Mouse (Mus musculus) neural tube, embryonic 13.5 days (tissue): ENCODE results near the gene Camkmt. TPM values are rescaled to one million over a fixed set of nuclear protein-coding genes. Genes with fewer than 3 reads are reported as not detected.

Experiments
- ATAC-seq: fragments of 200-750 bp; cut with Nextera tagmentation; 2 replicates; pipeline ENCODE4 v1.8.0; 2017; ENCODE audit warnings: low read depth, mild to moderate bottlenecking, moderate TSS enrichment, moderate library complexity
- H3K27ac ChIP-seq: fragments of 300-500 bp; sonication (generic); replicated peaks from 2 replicates; pipeline ENCODE4 v1.5.1; 2015; ENCODE audit warnings: moderate library complexity, mild to moderate bottlenecking, inconsistent platforms
- H3K27me3 ChIP-seq: fragments of 300-500 bp; sonication (generic); 2 replicates; pipeline ENCODE4 v1.6.1; 2015; ENCODE audit warnings: mild to moderate bottlenecking, inconsistent platforms
- H3K36me3 ChIP-seq: fragments of 300-500 bp; sonication (generic); 2 replicates; pipeline ENCODE4 v1.6.1; 2015; ENCODE audit warnings: mild to moderate bottlenecking, inconsistent platforms
- H3K4me1 ChIP-seq: fragments of 300-500 bp; sonication (generic); replicated peaks from 2 replicates; pipeline ENCODE4 v1.6.1; 2015; ENCODE audit warnings: inconsistent platforms
- H3K4me2 ChIP-seq: fragments of 300-500 bp; sonication (generic); 2 replicates; pipeline ENCODE4 v1.6.1; 2015; ENCODE audit warnings: inconsistent platforms, mild to moderate bottlenecking, moderate library complexity
- H3K4me3 ChIP-seq: fragments of 300-500 bp; sonication (generic); 2 replicates; pipeline ENCODE4 v1.5.1; 2015; ENCODE audit warnings: mild to moderate bottlenecking, inconsistent platforms
- H3K9ac ChIP-seq: fragments of 300-500 bp; sonication (generic); 2 replicates; pipeline ENCODE4 v1.6.1; 2015; ENCODE audit warnings: moderate library complexity, mild to moderate bottlenecking, inconsistent platforms
- H3K9me3 ChIP-seq: fragments of 300-500 bp; sonication (generic); 2 replicates; pipeline ENCODE4 v1.6.1; 2016; ENCODE audit warnings: inconsistent platforms
- whole genome bisulfite sequencing: fragments of 180-500 bp; shearing (Covaris S2); methylation state at CpG from one replicate; pipeline ENCODE4 v1.1.7; 2015; 5-methylcytosine and 5-hydroxymethylcytosine counted together
- polyA plus RNA-seq: library from polyadenylated mRNA; unstranded; fragments of >200 nt; fragmentation: Nextera tagmentation; extraction: Ambion mirVana; gene quantifications from 2 replicates; pipeline ENCODE4 v1.2.1, GENCODE M21; 2015

The Camkmt gene
- polyA plus RNA-seq, 1 experiment from 2014 or later: 18.7 TPM

DNA sequence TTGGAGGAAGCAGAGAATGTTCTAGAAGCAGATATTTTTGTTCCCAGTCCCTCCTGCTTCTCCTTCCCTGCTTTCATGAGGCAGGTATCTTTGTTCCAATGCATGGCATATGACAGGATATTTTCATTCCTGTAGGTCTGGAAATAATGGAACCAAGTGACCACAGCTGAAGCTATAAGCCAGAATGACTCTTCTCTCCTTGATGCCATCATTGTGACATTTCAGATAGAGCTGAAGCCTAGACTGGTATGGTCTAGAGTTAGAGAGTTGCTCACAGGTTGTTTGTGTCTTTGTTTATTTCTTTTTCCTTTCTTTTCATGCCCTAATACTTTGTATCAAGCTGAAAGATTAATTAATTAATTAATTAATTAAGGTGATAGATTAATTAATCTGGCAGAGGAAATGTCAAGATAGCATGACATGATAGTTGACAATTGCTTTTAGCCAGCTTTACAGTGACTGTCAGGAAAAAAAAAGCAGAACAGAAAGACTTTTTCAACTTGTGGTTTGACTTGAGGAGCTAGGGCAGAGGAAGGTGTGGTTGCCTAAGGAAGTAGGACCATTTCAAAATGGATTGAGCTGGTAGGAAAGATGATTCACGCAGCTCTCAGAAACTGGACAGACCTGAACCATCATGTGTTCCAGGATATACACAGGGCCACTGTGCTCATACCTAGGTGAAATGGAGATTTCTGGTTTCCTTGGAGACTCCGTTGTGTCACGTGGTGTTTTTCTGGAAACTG lies 404.8 kb downstream of the Camkmt start:
- Histone ChIP-seq H3K9ac (no peak overlapping the region), H3K36me3 (no peaks in the 10 kb centered on the region), H3K4me1 (no peaks in the 10 kb centered on the region), H3K27me3 (peaks cover 55% of the 10 kb centered on the region), H3K9me3 (peaks cover 10% of the 10 kb centered on the region; the same call in 1 of the 2 replicates), H3K4me3 (no peak overlapping the region), H3K27ac (no peak overlapping the region), H3K4me2 (no peak overlapping the region)
- 90% methylated on average over 3 of the region's 3 CpGs for WGBS
- ATAC-seq: no peak

DNA sequence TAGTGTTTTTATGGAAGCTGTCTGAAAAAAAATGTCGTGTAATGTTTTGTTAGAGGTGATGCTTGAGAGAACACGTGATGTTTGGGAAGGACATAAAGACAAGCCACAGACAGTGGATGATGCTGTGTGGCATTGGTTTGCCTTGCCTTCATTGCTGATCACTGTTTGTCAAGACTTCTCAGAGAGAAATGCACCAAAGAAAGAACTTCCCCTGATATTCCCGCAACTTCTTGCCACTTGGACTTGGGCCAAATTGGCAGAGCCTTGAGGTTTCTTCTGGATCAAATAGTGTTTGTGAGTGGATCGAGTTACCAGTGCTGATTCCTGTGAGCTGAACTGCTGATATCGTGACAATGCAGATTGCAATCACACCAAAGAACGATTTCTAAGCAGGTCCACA lies 405.5 kb downstream of the Camkmt start:
- peaks cover 48% of the 10 kb centered on the region for H3K27me3 ChIP-seq
- H3K4me1 ChIP-seq: no peaks in the 10 kb centered on the region
- WGBS: 89% methylated on average over 6 of the region's 6 CpGs

DNA sequence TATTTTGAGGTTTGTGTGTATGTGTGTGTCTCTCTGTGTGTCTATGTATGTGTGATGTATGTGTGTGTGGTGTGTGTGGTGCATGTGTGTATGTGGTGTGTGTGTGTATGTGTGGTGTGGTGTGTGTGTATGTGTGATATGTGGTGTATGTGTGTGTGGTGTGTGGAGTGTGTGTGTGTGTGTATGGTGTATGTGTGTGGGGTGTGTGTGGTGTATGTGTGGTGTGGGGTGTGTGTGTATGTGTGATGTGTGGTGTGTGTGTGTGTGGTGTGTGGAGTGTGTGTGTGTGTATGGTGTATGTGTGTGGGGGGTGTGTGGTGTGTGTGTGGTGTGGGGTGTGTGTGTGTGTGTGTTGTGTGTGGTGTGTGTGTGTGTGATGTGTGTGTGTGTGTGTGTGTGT lies 414.5 kb downstream of the Camkmt start:
- no peaks in the 10 kb centered on the region for H3K4me1 ChIP-seq
- no peaks in the 10 kb centered on the region for H3K36me3 ChIP-seq
- H3K27me3 ChIP-seq: no peaks in the 10 kb centered on the region
- no peaks in the 10 kb centered on the region for H3K9me3 ChIP-seq
- H3K27ac ChIP-seq: no peak overlapping the region
- ATAC-seq: no peak
- no peak overlapping the region for H3K4me3 ChIP-seq
- H3K9ac ChIP-seq: no peak overlapping the region
- no peak overlapping the region for H3K4me2 ChIP-seq

More for the DNA sequence above, 405.5 kb downstream of the Camkmt start:
- no peak for ATAC-seq
- Histone ChIP-seq H3K9ac (no peak overlapping the region), H3K27ac (no peak overlapping the region), H3K4me3 (no peak overlapping the region), H3K36me3 (no peaks in the 10 kb centered on the region), H3K9me3 (peaks cover 10% of the 10 kb centered on the region; the same call in 1 of the 2 replicates), H3K4me2 (no peak overlapping the region)

DNA sequence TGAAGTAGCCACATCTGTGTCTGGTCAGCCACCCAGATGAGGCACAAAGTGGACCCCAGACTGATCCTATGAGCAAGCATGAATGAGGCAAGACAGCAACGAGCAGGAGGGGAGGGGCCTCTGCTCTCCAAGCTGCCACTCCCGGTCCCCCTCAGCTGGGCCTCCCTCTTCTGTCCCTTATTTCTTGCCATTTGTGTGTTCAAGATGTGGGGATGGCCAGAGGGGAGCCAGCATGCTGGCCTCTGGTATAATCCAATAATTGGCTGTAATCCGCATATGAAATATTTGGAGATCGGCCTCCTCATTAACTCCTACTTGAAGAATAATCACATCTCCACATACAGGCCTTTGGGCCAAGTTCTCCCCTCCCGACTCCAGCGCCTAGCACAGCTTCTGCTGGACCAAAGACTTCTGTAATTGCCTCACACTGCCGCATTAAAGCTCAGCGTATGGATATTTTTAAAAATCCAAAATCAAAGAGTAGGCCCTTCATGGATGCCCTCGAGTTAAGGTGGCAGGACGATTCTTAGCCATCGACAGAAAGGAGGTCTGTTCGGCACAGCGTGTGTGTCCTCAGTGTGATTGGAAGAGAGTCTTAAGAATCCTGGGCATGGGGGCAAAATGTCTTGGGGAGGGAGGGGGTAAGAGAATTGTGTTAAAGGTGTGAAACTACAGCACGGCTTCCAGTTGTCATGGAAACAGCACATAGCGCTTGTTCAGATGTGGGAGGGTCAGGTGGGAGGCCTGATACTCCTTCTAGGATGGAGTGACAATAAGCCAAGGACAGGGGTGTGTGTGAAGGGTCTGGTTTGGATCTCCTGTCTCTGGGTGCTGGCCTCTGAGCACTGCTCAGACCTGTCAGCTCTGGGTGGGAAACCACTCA lies 416.1 kb downstream of the Camkmt start:
- ATAC-seq: no peak
- Histone ChIP-seq H3K4me2 (no peak overlapping the region), H3K9ac (no peak overlapping the region), H3K27me3 (no peaks in the 10 kb centered on the region), H3K27ac (no peak overlapping the region), H3K9me3 (no peaks in the 10 kb centered on the region), H3K4me1 (no peaks in the 10 kb centered on the region), H3K36me3 (no peaks in the 10 kb centered on the region), H3K4me3 (no peak overlapping the region)
- WGBS: 81% methylated on average over 15 of the region's 15 CpGs

DNA sequence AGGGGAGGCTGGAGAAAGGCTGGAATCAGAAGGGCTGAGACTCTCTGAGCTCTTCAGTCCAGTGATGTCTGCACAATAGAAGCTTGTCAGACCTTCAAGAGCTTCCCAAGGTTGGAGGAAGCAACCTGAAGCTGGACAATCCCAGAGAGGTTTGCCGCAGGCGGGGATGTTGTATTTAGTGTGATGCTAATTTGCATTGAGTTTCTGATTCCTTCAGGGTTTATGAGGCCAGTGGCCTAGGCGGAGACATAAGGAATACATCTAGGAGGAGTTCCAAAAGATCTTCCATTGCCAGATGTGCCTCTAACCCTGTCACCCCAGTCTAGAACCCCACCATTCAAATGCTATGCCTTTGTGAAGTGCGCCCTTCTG lies 416.7 kb downstream of the Camkmt start:
- Histone ChIP-seq H3K4me3 (no peak overlapping the region), H3K4me1 (no peaks in the 10 kb centered on the region), H3K9ac (no peak overlapping the region), H3K4me2 (no peak overlapping the region), H3K36me3 (no peaks in the 10 kb centered on the region), H3K27me3 (no peaks in the 10 kb centered on the region), H3K9me3 (no peaks in the 10 kb centered on the region), H3K27ac (no peak overlapping the region)
- ATAC-seq: no peak
- 88% methylated on average over 4 of the region's 4 CpGs for WGBS

Other genes starting within 250 kb of the Camkmt start
- 98.5 and 116 TPM in 2 replicates for gene Ppm1b, start 133.8 kb upstream of the Camkmt start, polyA plus RNA-seq
- 0.26 and 0.31 TPM in 2 replicates for gene Slc3a1, start 62.2 kb upstream of the Camkmt start, polyA plus RNA-seq
- gene Prepl, start 311 bp upstream of the Camkmt start, polyA plus RNA-seq: 93.5 and 111 TPM in 2 replicates